Mouse (Mus musculus): ENCODE data around the gene Fcrla.

Gene Fcrla

DNA sequence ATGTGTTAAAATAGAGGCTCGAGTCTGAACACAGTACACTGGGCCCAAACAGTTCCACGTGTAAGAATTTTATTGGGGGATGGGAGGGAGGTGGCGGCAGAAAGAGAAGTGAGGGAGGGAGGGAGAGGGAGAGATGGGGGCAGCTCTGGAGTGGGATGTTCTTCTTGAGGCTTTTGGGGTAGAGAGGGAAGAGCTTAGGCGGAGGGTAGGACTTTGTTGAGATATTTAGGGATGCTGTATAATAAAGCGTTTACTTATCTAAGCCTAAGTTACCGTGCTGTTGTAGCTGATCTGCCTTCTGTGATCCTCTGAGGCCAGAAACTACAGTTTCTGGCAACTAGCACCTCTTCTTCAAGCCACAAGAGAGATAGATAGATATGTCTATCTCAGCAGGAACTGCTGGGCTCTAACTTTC lies 41.3 kb downstream of the Fcrla start:
- DNase-seq (ENCODE audit: low read depth, low spot score) = no peak

DNA sequence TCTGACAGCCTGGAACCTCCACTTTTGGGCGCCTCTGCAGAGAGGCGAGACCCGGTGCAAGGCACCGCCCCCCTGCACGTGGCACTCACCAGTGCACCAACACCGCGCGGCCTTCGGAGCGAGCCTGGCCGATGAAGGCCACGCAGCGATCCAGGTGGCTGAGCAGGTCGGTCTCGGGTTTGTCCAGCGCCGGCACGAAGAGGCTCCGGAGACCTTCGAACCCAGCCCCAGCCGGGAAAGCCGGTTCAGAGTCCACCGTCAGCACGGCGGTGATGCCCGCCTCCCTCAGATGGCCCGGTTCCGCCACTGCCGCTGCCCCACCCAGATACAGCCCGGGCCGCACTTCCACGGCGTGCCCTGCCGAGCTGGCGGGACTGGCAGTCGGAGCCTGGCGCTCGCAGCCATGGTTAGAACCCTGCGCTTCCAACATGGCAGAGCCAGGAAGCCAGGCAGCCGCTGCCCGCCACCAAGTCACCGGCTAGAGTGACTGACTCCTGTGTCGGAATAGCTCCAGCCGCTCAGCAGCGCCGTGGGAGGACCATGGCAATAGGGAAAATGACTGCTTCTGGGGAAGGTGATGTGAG lies 42.3 kb downstream of the Fcrla start, which contains the start of the genes Gm26620 and Dusp12:
Gm26620 (plus strand) TSS at position 88 of the 584 bp plus-strand sequence.
Dusp12 (minus strand) TSS at position 563 of the 584 bp plus-strand sequence.
- peak; percentile 86 for DNase-seq (ENCODE audit: low read depth, low spot score)

DNA sequence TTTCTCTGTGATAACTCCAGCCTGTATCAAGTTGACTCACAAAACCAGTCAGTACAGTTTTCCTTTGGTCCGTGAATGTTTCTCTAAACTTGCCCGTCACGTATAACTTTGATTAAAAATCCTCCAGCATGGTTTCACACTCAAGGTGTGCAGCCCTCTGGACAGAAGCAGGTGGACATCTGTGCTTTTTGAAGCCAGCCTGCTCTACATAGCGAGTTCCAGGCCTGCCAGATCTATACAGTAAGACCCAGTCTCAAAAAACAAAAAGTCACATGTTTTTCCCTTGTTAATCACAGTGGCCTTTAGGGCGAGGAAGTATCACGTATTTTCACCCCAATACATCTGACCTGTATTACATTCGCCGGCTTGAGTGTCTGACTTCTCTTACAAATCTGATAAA lies 43.0 kb downstream of the Fcrla start:
- DNase-seq (ENCODE audit: low read depth, low spot score) = no peak

DNA sequence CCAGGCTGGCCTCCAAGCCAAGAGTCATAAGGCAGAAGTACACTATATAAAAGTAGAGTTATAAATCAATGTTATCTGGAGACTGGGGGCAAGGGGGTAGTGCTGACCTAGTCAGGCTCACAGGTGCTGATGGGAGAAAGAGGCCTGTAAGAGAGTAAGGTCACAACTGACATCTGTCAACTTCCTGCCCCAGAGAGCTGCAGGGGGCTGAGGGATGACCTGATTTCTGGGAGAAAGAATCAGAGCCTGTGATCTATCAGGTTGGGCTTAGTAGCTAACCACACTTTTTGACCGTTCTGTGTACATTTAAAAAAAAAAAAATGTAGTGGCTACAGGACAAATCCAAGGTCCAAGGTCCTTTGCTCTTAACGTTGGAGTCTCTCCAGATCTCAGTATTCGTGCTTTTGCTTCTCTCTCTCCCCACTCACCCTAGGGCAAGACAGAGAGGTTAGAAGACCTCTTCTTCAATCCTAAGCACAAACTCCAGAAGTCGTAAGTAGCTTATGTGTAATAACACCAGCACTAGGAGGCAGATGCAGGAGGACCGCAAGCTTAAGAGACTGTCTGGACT lies 44.4 kb downstream of the Fcrla start:
- no peak for DNase-seq (ENCODE audit: low read depth, low spot score)

DNA sequence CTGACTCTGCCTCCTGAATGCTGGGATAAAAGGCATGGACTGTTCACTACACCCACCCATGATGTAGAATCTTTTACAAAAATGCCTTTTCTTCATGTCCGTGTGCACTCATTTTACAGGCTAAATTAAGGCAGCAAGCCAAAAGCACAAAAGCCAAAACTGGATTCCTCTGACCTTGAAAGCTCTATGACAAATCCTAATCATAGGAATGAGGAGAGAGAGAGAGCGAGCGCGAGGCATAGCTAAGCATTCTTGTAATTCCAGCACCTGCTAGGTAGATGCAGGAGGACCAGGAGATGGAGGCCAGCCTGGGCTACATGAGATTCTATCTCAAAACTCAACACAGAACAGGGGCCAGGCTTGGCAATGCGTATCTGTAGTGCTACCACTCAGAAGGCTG lies 50.5 kb downstream of the Fcrla start:
- DNase-seq (ENCODE audit: low read depth, low spot score) = no peak

DNA sequence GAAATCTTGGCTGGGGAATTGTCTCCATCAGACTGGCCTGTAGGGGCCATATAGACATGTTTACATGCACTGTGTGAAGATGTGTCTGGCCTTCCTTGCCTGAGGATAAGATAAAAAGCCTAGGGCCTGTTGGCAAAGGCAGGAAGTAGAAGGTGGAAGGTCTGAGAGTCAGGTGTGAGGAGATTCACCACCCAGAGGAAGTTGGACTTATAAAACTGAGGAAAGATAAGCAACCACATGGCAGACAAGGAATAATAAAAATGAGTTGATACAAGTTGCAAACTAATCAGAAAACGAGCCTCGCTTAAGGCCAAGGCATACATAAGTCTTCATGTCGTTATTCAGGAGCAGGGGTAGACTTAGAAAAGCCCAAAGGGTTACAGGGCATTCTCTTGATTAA lies 51.7 kb downstream of the Fcrla start:
- no peak for DNase-seq (ENCODE audit: low read depth, low spot score)

DNA sequence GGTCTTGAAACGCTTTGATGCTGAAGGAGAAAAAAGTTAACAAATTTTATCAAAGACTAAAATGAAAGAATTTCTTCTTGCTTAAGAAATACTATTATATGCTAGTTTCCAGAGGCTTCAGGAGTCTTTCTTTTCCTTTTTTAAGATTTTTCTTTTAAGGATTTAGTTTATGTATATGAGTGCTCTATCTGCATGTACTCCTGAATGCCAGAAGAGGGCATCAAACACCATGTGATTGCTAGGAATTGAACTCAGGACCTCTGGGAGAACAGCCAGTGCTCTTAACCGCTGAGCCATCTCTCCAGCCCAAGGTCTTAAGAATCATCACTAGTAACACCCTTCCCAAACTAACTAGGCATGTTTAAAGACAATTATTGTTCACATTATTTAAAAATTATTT lies 55.4 kb downstream of the Fcrla start:
- DNase-seq (ENCODE audit: low read depth, low spot score) = no peak

DNA sequence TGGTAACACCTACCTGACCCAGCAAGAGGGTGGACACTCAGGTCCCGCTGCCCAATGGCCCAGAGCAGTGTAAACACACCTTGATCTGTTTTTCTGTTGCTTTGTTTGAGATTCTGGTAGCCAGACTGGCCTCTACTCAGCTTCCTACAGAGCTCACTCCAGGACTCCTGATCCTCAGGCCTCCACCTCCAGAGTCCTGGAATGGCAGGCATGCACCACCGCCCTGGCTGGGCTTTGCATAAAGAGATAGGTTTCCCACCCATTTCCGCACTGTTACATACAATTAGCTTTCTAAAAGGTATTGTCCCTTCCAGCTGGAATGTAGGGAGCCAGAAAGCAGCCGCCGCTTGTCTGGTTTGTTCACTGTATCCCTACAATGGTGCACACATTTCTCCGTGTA lies 56.0 kb downstream of the Fcrla start:
- DNase-seq (ENCODE audit: low read depth, low spot score) = no peak

DNA sequence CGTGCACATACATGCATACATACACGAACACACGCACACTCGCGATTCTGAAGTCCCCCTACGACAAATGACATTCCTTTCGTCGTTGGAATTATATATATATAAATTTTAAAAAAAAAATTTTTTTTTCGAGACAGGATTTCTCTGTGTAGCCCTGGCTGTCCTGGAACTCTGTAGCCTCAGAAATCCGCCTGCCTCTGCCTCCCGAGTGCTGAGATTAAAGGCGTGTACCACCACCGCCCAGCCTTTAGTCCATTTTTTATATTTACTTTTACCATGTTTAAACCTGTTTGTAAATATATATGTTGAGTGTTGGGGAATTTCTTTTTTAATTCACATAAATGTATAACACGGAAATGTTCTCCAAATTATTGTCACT lies 58.5 kb downstream of the Fcrla start:
- no peak for DNase-seq (ENCODE audit: low read depth, low spot score)

DNA sequence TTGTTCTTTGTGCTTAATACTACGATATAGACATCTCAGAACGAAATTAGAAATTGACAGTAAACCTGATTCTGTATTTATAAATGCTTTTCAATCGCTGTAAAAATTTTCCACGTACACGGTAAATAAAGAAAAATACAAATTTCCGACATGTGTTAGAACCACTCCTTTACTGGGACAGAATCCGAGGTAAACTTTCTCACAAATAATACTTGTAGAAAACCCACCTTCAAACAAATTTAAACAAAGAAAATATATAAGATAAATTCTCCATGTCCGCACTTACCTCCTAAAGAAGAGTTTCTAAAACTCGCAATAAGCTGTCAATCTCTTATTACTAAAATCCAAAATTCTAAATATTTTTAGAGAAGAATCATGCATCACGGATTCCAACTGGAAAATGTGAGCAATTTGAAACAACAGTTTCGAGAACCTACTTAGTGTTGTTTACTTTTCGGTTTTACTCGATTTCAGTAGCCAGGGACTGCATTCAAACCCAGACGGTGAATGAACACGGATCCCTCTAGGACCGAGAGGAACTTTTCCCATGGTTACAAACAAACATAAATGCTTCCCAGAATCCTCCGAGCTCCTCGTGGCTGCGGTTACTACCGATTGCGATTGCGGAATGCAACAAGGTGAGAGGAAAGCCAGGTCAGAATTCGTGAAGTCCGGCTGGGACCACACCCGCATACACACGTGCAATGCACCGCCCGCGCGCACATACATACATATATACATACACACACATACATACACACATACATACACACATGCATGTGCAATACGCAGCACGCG lies 59.1 kb downstream of the Fcrla start:
- peak; percentile 88 for DNase-seq (ENCODE audit: low read depth, low spot score)

DNA sequence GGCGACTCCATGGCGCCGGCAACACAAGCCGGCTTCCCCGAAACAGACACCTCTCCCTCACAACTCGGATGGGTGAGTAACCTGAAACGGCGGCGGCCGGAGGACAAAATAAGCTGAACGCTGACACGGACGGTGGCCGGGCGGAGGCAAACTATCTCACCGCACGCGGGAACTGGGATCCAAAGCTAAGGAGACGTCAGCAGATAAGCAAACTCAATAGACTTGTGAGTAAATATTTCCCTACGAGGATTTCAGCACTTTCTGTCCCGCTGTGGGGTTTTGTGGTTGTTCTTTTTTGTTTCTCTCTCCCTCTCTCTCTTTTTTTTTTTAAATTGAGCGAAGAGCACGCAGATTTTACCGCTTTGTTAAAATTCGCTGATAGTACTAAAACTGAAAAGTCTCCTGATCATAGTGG lies 59.7 kb downstream of the Fcrla start, which contains the start of gene Atf6:
Atf6 (minus strand) TSS at position 81 of the 415 bp plus-strand sequence.
- peak; percentile 93 for DNase-seq (ENCODE audit: low read depth, low spot score)
